Mouse (Mus musculus) inflammation-experienced regulatory T-cells, adult 6 months (primary cell): ENCODE data around the gene Psmc3ip. TPM values are rescaled to one million over a fixed set of nuclear protein-coding genes. Genes with fewer than 3 reads are reported as not detected.

Source experiments
- ATAC-seq: one replicate; pipeline ENCODE4 v1.8.0; 2017
- polyA plus RNA-seq, 3 experiments: library from polyadenylated mRNA; unstranded; fragments of 100-300 nt; shearing (Covaris generic); gene quantifications; one replicate each; pipeline ENCODE4 v1.2.1; 2017

The Psmc3ip gene
- polyA plus RNA-seq, 3 experiments from 2014 or later = 7.7 to 19.7 (median 10.0) TPM

DNA sequence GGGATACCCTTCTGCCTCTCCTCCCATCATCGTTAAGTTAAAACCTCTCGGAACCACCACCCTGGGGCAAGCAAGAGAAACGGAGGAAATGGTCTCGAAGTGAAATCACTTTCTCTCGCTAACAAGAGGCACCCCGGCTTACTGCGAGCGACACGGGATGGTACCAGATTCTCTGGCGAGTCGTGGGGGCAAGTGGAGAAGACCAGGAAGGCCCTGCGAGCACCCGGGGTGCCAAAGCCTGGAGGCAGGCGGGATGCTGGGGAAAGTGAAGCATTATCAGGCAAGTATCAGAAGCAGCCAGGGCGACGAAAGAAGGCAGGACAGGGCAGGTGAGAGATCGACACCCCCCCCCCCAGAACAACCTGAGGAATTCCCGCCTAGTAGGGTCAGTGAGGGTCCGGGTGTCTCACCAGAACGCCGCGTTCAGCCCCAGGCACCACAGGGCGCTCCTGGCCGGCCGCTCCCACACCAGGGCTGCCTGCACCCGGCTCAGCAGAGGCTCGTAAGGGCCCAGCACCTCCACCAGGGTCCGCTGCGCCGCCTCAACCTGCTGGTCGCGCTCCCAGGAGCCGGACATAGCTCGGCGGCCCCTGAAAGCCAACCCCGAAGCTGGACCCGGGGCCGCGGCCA is 24.0 kb upstream of the Psmc3ip start:
- peak; percentile 33 for ATAC-seq

DNA sequence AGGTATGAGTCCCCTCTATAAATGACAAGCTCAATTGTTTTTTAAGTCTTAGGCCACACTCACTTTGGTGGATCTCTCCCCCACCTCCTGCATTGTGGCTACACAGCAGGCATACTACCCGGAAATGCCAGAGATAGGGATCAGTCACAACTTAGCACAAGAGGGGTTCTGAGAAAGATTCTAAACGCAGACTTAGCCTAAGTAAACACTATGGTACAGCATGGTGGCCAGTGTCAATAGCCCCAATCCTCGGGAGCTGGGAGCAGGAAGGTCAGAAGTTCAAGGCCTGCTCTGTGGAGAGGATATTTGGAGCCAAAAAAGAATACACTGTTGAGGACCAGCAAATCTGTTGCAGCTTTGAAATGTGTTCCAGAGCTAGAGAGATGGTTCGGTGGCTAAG is 22.9 kb upstream of the Psmc3ip start:
- no peak for ATAC-seq

GRCm38 (mm10) chr11:101115564-101115963 is 20.3 kb upstream of the Psmc3ip start:
- no peak for ATAC-seq

DNA sequence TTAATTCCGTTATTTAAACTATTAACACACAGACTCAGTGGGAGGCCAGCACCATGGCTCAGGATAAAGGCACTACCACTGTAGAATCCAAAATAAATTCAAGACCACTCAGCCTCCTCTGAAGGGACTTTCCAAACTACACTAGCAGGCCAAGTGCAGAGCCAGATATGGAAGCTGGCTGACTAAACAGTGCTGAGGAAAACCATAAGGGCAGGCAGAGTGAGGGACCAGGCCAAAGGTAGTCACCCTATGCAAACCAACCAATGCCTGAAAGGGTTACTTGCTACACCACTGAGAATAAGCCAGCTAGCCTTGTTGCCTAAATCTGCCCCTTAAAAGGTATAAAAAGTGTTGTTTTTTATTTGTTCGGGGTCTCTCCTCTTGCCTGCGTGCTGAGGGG is 16.9 kb upstream of the Psmc3ip start:
- ATAC-seq = no peak

DNA sequence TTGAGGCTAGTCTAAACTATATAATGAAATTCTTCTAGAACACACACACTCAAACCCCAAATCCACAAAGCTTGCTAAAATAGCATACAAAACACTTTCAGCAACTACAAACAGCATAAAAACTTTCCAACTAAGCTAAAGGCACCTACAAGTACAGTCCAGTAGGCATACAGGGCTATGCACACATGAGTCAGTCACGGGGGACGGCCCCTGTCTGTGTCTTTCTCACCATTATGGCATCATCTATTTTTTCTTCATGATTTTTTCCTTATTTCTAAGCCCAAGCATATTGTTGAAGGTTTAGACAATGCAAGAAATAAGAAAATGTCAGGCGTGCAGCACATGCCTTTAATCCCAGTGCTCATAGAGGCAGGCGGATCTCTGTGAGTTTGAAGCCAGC is 15.9 kb upstream of the Psmc3ip start:
- no peak for ATAC-seq

- no peak for ATAC-seq
These were observed 15.5 kb upstream of the Psmc3ip start for GRCm38 (mm10) chr11:101110708-101111107.

DNA sequence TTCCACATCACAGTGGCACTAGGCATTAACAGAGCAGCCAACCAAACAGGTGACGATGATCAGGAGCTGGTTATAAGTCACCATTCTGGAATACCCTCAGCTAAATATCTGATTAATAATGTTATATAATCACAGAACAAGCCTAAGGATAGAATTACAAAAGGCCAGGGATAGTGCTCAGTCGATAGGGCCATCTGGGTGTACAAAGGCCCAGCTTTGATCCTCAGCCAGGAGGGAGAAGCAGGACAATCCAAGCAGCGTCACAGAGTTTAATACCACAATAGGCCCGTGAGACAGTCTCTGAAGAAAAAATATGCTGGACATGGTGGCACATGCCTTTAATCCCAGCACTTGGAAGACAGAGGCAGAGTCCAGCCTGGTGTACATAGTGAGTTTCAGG is 14.1 kb upstream of the Psmc3ip start:
- no peak for ATAC-seq

DNA sequence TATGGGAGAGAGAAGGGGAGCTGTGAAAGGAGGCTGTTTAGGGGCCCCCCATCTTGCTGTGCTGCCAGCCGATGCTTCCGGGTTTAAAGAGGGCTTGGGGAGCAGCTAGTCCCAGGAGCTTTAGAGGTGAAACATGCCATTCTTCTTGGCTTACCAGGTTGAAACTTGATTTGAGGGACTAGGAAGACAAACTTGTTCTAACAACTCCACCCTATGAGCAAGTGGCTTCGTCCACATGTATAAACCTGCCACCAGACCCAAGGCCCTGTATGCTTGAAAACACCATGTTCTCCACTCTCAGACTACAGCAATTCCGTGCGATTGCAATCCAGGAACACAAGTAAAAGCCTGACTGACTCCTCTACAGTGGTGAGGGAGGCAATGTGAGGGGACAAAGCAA is 7.8 kb upstream of the Psmc3ip start:
- ATAC-seq = no peak

DNA sequence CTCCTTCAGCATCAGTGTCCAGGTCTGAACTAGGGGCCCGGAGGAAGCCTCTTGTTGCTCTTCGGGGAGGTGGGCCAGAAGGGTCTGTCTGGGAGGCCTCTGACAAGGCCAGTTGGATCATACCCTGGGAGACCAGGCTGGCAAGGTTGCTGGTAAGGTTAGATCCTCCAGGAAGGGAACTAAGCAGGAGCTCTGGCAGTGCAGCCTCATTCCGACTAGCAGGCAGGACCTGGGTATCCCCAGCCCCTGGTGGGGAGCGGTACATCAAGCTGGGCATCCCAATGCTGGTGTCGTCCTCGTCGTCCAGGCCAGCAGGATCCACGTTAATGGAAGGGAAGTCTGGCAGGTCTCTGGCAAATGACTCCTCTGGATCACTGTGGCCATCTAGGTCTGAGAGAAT is 3.0 kb upstream of the Psmc3ip start:
- no peak for ATAC-seq

GRCm38 (mm10) chr11:101094930-101095313 is 314 bp downstream of the Psmc3ip start:
- ATAC-seq = no peak

DNA sequence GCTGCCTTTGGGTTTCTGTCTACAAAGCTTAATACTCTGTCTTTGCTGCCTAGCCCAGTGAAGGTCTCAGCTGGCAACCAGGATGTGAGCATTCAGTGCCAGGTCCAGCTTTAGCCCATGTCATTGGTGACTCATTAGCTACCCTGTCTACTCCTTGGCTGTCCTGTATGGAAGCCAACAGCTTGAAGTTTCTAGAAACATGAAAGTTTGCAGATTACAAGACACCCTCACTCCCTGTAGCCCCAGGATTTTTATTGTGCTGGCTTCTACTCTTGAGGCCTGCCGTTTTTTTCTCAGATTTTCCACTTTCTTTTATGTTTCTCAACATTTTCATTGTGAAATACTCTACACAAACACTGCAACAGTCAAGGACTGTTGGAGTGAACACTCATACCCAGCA is 5.3 kb downstream of the Psmc3ip start:
- ATAC-seq = no peak

GRCm38 (mm10) chr11:101087682-101088055 is 7.6 kb downstream of the Psmc3ip start:
- ATAC-seq = no peak

- ATAC-seq = peak; percentile 80
These were observed 8.2 kb downstream of the Psmc3ip start, which contains the start of gene Mlx for GRCm38 (mm10) chr11:101086756-101087681. Gene Mlx, plus strand, starts transcription at chr11:101087277.

GRCm38 (mm10) chr11:101086323-101086674 is 8.9 kb downstream of the Psmc3ip start:
- no peak for ATAC-seq

DNA sequence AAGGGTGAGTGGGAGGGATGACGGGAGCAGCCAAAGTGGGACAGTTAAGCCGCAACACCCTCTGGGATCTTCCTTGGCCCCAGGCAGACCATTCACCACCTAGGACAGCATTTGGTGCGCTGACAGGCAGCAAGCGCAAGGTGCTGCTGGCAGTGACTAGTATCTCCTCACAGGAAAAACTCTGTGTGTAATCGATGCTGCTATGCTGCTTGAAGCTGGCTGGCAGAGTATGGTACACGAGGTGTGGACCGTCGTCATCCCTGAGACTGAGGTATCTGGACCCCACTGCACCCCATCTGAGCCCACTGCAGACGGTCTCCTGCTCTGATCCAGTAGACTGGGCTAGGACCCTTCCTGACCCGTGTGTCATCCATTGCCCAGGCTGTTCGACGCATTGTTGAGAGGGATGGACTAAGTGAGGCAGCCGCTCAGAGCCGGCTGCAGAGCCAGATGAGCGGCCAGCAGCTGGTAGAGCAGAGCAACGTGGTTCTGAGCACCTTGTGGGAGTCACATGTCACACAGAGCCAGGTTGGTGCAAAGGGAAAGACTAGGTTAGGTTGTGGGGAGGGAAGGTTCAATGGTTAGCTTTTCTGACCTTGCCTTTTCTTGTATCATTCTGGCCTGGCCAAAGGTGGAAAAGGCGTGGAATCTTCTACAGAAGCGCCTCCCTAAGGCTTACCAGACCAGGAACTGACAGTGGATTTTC is 9.5 kb downstream of the Psmc3ip start:
- no peak for ATAC-seq

DNA sequence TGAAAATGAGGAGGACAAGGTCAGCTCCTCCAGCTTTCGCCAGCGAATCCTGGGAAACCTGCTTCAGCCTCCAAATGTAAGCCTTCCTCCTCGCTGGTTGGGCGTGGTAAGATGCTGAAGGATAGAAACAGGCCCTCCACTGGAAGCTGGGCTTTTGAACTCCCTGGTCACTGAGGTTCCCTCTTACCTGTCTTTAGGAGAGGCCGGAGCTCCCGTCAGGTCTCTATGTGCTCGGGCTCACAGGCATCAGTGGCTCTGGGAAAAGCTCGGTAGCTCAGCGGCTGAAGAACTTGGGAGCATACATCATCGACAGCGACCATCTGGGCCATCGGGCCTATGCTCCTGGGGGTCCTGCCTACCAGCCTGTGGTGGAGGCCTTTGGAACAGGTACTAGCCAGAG is 10.4 kb downstream of the Psmc3ip start:
- no peak for ATAC-seq

DNA sequence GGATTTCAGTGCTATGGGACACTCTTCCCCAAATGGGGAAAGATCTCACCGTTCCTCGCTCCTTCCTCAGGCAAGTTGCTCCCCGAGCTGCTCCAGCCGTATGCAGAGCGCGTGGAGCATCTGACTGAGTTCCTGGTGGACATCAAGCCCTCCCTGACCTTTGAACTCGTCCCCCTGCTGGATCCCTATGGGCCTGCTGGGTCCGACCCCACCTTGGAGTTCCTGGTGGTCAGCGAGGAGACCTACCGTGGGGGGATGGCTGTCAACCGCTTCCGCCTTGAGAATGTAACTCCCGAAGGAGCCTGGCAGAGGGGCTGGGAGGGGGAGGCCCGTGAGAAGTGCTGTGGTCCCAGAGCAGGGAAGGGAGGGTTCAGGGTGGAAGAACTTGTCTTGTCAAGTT is 11.0 kb downstream of the Psmc3ip start:
- ATAC-seq = no peak

GRCm38 (mm10) chr11:101083083-101083697 is 12.0 kb downstream of the Psmc3ip start:
- no peak for ATAC-seq

DNA sequence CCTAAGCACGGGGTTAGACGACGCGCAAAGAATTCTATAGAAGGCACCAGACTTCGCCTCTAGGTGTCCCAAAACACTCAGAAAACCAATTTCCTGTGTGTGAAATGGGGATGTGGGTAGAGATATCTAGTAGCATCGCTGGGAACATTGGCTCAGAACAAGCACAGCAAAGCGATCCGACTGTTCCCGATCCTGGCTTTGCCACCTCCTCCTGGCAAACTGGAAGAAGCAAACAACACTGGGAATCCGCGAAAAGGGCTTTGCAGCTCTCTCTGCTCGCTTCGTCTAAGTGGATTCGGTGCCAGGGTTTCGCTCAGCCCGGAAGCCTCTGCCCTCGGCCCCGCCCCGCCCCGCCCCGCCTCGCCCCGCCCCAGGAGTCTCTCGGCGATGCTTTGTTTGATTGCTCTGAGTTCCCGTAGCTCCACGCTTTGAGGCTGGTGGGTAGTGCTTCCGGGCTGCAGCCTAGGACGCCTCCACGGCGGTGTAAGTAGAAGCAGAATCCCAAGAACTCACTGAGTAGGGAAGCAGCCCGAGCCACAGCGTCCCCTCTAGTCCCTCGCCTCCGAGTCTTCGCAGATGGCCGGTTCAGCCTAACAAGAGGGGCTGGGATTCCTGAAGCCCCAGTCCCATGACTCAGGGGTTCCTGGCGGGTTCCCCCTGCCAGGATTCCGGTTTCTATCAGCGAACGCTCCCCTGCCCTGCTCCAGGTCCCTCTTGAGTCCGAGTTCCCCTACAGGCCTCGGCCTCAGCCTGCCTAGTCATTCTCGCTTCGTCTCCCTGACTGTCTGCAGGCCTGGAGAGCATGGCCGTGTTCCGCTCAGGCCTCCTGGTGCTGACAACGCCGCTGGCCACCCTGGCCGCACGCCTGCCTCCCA is 12.8 kb downstream of the Psmc3ip start, which contains the start of gene Coasy:
Gene Coasy, plus strand, starts transcription at position 358 of the 875 bp plus-strand sequence.
- ATAC-seq = peak; percentile 85

DNA sequence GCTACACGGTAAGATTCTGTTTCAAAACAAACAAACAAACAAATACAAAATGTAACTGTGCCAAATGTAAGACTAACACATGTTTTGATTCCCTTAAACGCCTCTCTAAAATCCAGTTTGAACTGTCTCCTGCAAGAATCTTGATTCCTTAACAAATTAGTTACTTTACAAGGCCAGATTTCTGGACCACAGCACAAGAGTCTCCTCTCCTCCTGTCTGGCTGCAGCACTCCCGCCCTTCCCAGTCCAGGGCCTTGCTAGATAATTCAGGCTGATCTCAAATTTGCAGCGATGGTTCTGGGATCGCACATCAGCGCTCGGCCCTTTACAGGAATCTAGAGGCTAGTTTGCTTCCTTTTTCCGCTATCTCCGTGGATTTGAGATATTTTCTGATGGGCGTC is 13.6 kb downstream of the Psmc3ip start:
- ATAC-seq = no peak

DNA sequence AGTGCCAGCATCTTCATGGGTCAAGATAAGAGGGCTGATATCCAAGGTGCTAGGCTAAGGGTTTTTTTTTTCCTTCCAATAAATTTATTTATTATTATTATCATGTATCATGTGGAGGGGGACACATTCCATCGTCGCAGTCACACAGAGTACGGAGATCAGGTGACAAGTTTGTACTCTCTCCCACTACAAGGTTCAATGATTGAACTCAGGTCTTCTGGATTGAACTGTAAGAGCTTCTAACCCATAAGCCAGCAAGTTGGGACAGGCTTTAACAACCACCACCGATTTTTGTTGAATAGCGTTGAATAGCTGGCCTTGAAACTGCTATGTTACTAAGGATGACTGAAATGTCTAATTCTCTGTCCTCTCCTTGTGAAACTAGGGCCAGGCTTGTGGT is 14.8 kb downstream of the Psmc3ip start:
- no peak for ATAC-seq

GRCm38 (mm10) chr11:101079746-101080145 is 15.5 kb downstream of the Psmc3ip start:
- no peak for ATAC-seq
